Mouse (Mus musculus) myocyte (in vitro differentiated cells): ENCODE results near the gene Atp5h. TPM values are rescaled to one million over a fixed set of nuclear protein-coding genes. Genes with fewer than 3 reads are reported as not detected.

Experiments
- H3K27me3 ChIP-seq: one replicate; pipeline ENCODE4 v1.6.1; 2011; ENCODE audit not compliant: control insufficient read depth, insufficient read depth, insufficient read length
- H3K36me3 ChIP-seq: one replicate; pipeline ENCODE4 v1.6.1; 2011; ENCODE audit not compliant: control insufficient read depth, insufficient read depth
- H3K4me2 ChIP-seq: one replicate; pipeline ENCODE4 v1.6.1; 2011; ENCODE audit warnings: low read depth, control low read depth
- H3K4me3 ChIP-seq: one replicate; pipeline ENCODE4 v1.5.1; 2011; ENCODE audit warnings: mild to moderate bottlenecking, control low read depth, moderate library complexity
- H3K79me2 ChIP-seq: one replicate; pipeline ENCODE4 v1.6.1; 2011; ENCODE audit not compliant: control insufficient read depth, insufficient read depth
- H3ac ChIP-seq: one replicate; pipeline ENCODE4 v1.6.1; 2011; ENCODE audit not compliant: control insufficient read depth, insufficient read length
- CEBPB ChIP-seq: IDR thresholded peaks from 2 replicates; pipeline ENCODE4 v1.6.1; 2011; ENCODE audit warnings: mild to moderate bottlenecking, moderate library complexity; ENCODE audit not compliant: poor library complexity, insufficient read depth, severe bottlenecking
- E2F4 ChIP-seq: IDR thresholded peaks from one replicate; pipeline ENCODE4 v1.6.1; 2011; ENCODE audit warnings: mild to moderate bottlenecking, control low read depth, moderate library complexity; ENCODE audit not compliant: insufficient read depth
- MAX ChIP-seq: IDR thresholded peaks from one replicate; pipeline ENCODE4 v1.6.1; 2011; ENCODE audit warnings: low read depth, mild to moderate bottlenecking, control low read depth
- MYOD1 ChIP-seq, 3 experiments: IDR thresholded peaks; one replicate each; pipeline ENCODE4 v1.6.1; 2011; ENCODE audit warnings: control low read depth in 2 of 3, low read depth in 2 of 3, mild to moderate bottlenecking in 2 of 3, moderate library complexity in 1 of 3; ENCODE audit not compliant: insufficient read length in 2 of 3, control insufficient read depth in 1 of 3
- MYOG ChIP-seq, 3 experiments: IDR thresholded peaks; one replicate each; pipeline ENCODE4 v1.6.1; 2011; ENCODE audit warnings: control low read depth in 2 of 3, low read depth in 2 of 3, mild to moderate bottlenecking in 2 of 3; ENCODE audit not compliant: insufficient read length in 2 of 3, control insufficient read depth in 1 of 3, insufficient read depth in 1 of 3
- POLR2A ChIP-seq: IDR thresholded peaks from one replicate; pipeline ENCODE4 v1.6.1; 2011; ENCODE audit warnings: low read depth, mild to moderate bottlenecking, control low read depth, moderate library complexity; ENCODE audit not compliant: insufficient read length
- POLR2AphosphoS2 ChIP-seq: IDR thresholded peaks from one replicate; pipeline ENCODE4 v1.6.1; 2011; ENCODE audit warnings: low read depth, control low read depth; ENCODE audit not compliant: insufficient read length
- REST ChIP-seq: IDR thresholded peaks from one replicate; pipeline ENCODE4 v1.6.1; 2011; ENCODE audit warnings: mild to moderate bottlenecking, control low read depth, moderate library complexity; ENCODE audit not compliant: insufficient read depth, insufficient read length
- SRF ChIP-seq: IDR thresholded peaks from one replicate; pipeline ENCODE4 v1.6.1; 2011; ENCODE audit warnings: low read depth; ENCODE audit not compliant: control insufficient read depth, insufficient read length
- TCF12 ChIP-seq: IDR thresholded peaks from one replicate; pipeline ENCODE4 v1.6.1; 2011; ENCODE audit warnings: mild to moderate bottlenecking, control low read depth; ENCODE audit not compliant: poor library complexity, insufficient read depth, severe bottlenecking
- TCF3 ChIP-seq: IDR thresholded peaks from one replicate; pipeline ENCODE4 v1.6.1; 2011; ENCODE audit warnings: low read depth, control low read depth; ENCODE audit not compliant: insufficient read length
- USF1 ChIP-seq: IDR thresholded peaks from one replicate; pipeline ENCODE4 v1.6.1; 2011; ENCODE audit warnings: low read depth, mild to moderate bottlenecking, control low read depth, moderate library complexity
- polyA plus RNA-seq: library from polyadenylated mRNA; unstranded; fragments of >200 nt; fragmentation: generic; extraction: Trizol; gene quantifications from one replicate; pipeline ENCODE4 v1.2.1, GENCODE M21; 2012; ENCODE audit warnings: missing spikeins

Gene Atp5h
- polyA plus RNA-seq: 693 TPM

DNA sequence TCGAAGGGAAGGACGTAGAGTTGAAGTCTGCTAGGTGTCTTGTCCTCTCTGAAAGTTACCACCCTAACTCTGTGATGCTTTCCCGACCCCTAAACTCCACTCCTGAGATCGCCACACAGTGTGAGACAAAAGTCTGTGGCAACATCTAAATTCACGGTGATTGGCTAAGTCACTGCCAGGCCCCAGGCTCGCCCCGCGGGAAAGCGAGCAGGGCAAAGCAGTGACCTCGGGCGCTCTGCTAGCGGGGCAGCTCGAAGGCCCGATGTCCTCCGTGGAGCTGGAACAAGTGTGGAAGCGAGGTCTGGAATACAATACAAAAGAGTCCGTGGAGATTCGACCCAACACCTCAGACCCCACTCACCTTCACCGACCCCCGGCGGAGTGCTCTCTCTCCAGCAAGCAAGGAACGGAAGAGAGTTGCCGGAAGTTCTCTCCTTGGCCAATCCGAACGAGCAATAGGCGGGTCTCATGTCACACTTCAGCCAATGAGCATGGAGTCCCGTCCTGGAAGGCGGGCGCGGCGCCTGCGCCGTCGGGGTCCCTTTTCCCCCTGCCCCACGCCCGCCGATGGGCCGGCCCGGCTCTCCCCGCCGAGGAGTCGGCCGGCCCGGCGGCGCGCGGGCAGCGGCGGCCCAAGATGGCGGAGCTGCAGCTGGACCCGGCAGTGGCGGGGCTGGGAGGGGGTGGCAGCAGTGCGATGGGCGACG is at the start of gene Atp5h, which contains the start of gene Kctd2:
Gene Atp5h (minus strand): TSS at position 432 of the 707 bp plus-strand sequence.
Gene Kctd2 (plus strand): TSS at position 598 of the 707 bp plus-strand sequence.
- Histone ChIP-seq H3K4me3 (peak within 1 kb of the TSS; percentile 71), H3K27me3 (no peaks in the 10 kb centered on the region), H3K79me2 (peaks cover 33% of the 10 kb centered on the region), H3ac (peak within 1 kb of the TSS; percentile 78), H3K36me3 (peaks cover 5% of the 10 kb centered on the region), H3K4me2 (peak within 1 kb of the TSS; percentile 98)
- TF ChIP-seq USF1: peak; percentile 45
- peak; percentile 84 for TF ChIP-seq POLR2A
- no peak for TF ChIP-seq TCF12

GRCm38 (mm10) chr11:115467217-115467618 is 47.5 kb upstream of the Atp5h start:
- Histone ChIP-seq H3K27me3 (peaks cover 6% of the 10 kb centered on the region), H3K4me3 (no peak overlapping the region), H3ac (no peak overlapping the region)

DNA sequence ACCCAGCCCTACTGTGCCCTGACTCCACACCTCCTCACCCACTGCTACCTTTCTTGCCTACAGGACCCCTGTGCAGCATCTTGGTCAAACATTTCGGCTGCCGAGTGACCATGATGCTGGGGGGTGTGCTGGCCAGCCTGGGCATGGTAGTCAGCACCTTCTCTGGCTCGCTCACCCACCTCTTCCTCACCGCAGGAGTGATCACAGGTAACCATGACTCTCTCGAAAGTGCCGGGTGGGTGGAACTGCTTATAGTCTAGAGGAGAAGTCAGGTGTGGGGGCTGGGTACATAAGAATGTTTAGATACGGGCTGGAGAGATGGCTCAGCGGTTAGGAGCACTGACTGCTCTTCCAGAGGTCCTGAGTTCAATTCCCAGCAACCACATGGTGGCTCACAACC is 45.1 kb upstream of the Atp5h start:
- H3K79me2 ChIP-seq: no peaks in the 10 kb centered on the region
- peaks cover 6% of the 10 kb centered on the region for H3K27me3 ChIP-seq
- TF ChIP-seq MYOG (IDR thresholded peaks at IDR 0.05; ENCODE audit: control insufficient read depth in 1 of 3, insufficient read depth in 1 of 3, insufficient read length in 2 of 3, low read depth in 2 of 3) (no peak), CEBPB (no peak), USF1 (no peak), MYOD1 (IDR thresholded peaks at IDR 0.05; ENCODE audit: control insufficient read depth in 1 of 3, insufficient read length in 2 of 3, low read depth in 2 of 3) (no peak), POLR2A (no peak), SRF (no peak), POLR2AphosphoS2 (no peak), MAX (no peak), TCF12 (no peak), REST (no peak), E2F4 (no peak), TCF3 (no peak)
- H3K36me3 ChIP-seq: no peaks in the 10 kb centered on the region
- H3K4me3 ChIP-seq: no peak overlapping the region
- H3ac ChIP-seq: no peak overlapping the region
- no peak overlapping the region for H3K4me2 ChIP-seq

More at GRCm38 (mm10) chr11:115467217-115467618, 47.5 kb upstream of the Atp5h start:
- TF ChIP-seq MYOG (IDR thresholded peaks at IDR 0.05; ENCODE audit: control insufficient read depth in 1 of 3, insufficient read depth in 1 of 3, insufficient read length in 2 of 3, low read depth in 2 of 3): no peak
- no peak for TF ChIP-seq SRF
- TF ChIP-seq MYOD1 (IDR thresholded peaks at IDR 0.05; ENCODE audit: control insufficient read depth in 1 of 3, insufficient read length in 2 of 3, low read depth in 2 of 3): peak in 1 of 3 experiments; percentile 6
- no peaks in the 10 kb centered on the region for H3K36me3 ChIP-seq
- H3K79me2 ChIP-seq: no peaks in the 10 kb centered on the region
- H3K4me2 ChIP-seq: peak overlapping the region; percentile 49

DNA sequence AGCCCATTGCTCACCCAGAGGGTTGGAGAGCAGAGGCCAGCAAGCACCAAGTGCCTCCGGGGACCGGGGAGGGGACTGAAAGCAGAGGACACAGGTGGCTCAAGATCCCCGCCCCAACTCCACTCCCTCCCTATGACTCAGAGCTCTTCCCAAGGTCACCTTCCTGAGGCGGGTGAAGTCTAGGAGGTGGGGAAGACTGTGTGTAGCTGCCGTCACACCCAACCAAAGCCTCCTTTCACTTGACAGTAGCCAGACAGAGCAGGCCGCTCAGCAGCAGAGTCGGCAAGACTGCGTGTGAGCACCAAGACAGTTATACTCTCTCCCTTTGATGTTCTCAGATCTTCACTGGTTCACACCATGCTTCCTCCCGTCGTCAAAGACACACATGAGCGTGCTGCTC is 43.6 kb upstream of the Atp5h start:
- TF ChIP-seq POLR2AphosphoS2: no peak
- TF ChIP-seq TCF3: no peak
- no peak for TF ChIP-seq MAX
- Histone ChIP-seq H3ac (no peak overlapping the region), H3K79me2 (no peaks in the 10 kb centered on the region), H3K4me3 (no peak overlapping the region), H3K27me3 (peaks cover 10% of the 10 kb centered on the region), H3K4me2 (no peak overlapping the region), H3K36me3 (no peaks in the 10 kb centered on the region)

DNA sequence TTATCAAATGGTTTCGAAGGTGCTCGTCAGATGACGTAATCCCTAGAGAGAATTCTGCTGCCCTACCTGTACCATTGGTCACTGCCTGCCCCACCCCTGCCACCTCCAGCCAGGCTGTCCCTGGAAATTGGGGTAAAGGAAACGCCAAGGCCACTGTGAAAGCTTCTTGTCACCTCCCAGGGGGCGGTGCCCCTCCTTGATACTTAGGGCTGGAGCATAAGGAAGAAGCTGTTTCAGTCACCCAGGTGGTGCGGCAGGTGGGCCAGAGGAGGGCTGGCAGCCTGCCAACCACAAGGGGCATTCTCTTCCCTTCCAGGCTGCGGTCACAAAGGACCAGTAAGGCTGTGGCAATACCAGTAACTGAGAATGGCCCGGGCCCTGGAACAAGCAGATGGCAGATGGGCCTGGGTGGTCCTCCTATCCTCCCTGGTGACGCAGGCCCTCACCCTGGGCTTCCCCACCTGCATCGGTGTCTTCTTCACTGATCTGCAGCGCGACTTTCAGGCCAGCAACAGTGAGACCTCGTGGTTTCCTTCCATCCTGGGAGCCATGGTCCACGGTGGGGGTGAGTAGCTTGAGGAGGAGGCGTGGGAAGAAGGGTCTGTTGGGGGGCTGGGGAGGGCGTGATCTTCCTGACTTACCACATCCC is 42.6 kb upstream of the Atp5h start, which contains the start of gene Slc16a5:
Gene Slc16a5 (plus strand): TSS at position 232 of the 649 bp plus-strand sequence.
- H3K79me2 ChIP-seq: no peaks in the 10 kb centered on the region
- TF ChIP-seq MYOG (IDR thresholded peaks at IDR 0.05; ENCODE audit: control insufficient read depth in 1 of 3, insufficient read depth in 1 of 3, insufficient read length in 2 of 3, low read depth in 2 of 3) (no peak), POLR2A (no peak), TCF12 (no peak), MYOD1 (IDR thresholded peaks at IDR 0.05; ENCODE audit: control insufficient read depth in 1 of 3, insufficient read length in 2 of 3, low read depth in 2 of 3) (no peak), E2F4 (no peak)

More for the DNA sequence above, 42.6 kb upstream of the Atp5h start, which contains the start of gene Slc16a5:
- Histone ChIP-seq H3K27me3 (peaks cover 15% of the 10 kb centered on the region), H3K4me3 (no peak within 1 kb of the TSS), H3ac (no peak within 1 kb of the TSS), H3K4me2 (no peak within 1 kb of the TSS), H3K36me3 (no peaks in the 10 kb centered on the region)
